Mouse (Mus musculus) midbrain, embryonic 11.5 days (tissue): ENCODE results near the gene Tada2a. TPM values are rescaled to one million over a fixed set of nuclear protein-coding genes. Genes with fewer than 3 reads are reported as not detected.

ENCODE experiments used
- ATAC-seq: fragments of 200-750 bp; cut with Nextera tagmentation; 2 replicates; pipeline ENCODE4 v1.8.0; 2017; ENCODE audit warnings: moderate TSS enrichment, moderate library complexity; ENCODE audit not compliant: low FRiP score
- DNase-seq: peaks from one replicate; pipeline ENCODE4 v3.0.0; 2015; ENCODE audit warnings: low spot score; ENCODE audit errors: missing footprints
- H3K27ac ChIP-seq: fragments of 300-500 bp; sonication (generic); 2 replicates; pipeline ENCODE4 v1.5.1; 2014; ENCODE audit warnings: low read depth, low read length
- H3K27me3 ChIP-seq: fragments of 300-500 bp; sonication (generic); 2 replicates; pipeline ENCODE4 v1.6.1; 2014; ENCODE audit warnings: mild to moderate bottlenecking, low read length, moderate library complexity, mixed read lengths; ENCODE audit not compliant: control insufficient read depth, insufficient read depth
- H3K36me3 ChIP-seq: fragments of 300-500 bp; sonication (generic); 2 replicates; pipeline ENCODE4 v1.6.1; 2014; ENCODE audit warnings: mild to moderate bottlenecking, low read length, moderate library complexity, mixed read lengths; ENCODE audit not compliant: control insufficient read depth, insufficient read depth
- H3K4me1 ChIP-seq: fragments of 300-500 bp; sonication (generic); 2 replicates; pipeline ENCODE4 v1.6.1; 2014; ENCODE audit warnings: low read length; ENCODE audit not compliant: control insufficient read depth, insufficient read depth
- H3K4me2 ChIP-seq: fragments of 300-500 bp; sonication (generic); 2 replicates; pipeline ENCODE4 v1.6.1; 2014; ENCODE audit warnings: mild to moderate bottlenecking, moderate library complexity
- H3K4me3 ChIP-seq: fragments of 300-500 bp; sonication (generic); 2 replicates; pipeline ENCODE4 v1.5.1; 2014; ENCODE audit warnings: low read depth, low read length
- H3K9ac ChIP-seq: fragments of 300-500 bp; sonication (generic); 2 replicates; pipeline ENCODE4 v1.6.1; 2014; ENCODE audit warnings: low read length
- H3K9me3 ChIP-seq: fragments of 300-500 bp; sonication (generic); 2 replicates; pipeline ENCODE4 v1.6.1; 2016; ENCODE audit warnings: low read length; ENCODE audit not compliant: control insufficient read depth
- WGBS: fragments of 180-500 bp; shearing (Covaris S2); extraction: QIAGEN DNeasy Blood & Tissue Kit; methylation state at CpG from one replicate; pipeline ENCODE4 v1.1.7; 2014; 5-methylcytosine and 5-hydroxymethylcytosine counted together
- polyA plus RNA-seq: library from polyadenylated mRNA; unstranded; fragments of >200 nt; fragmentation: Nextera tagmentation; extraction: Ambion mirVana; gene quantifications from 2 replicates; pipeline ENCODE4 v1.2.1, GENCODE M21; 2014

Gene Tada2a
- polyA plus RNA-seq, 1 experiment from 2014 or later = 33.9 TPM

DNA sequence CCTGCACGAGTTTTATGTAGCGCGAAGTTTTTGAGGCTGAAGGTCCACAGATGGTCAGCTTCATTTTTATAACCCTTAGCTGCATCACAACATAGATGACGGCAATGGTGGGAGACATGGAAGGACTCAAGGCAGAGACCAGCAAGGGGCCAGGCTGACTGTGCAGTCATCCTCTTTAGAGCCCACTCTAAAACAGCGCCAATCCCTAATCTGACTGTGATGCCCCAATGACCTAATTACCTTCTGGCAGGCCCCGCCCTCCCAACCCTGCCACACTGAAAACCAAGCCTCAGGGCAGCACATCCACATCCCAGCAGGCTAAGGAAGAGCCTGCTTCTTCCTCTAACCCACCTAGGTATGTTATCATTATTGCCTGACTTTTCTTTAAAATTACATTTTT, 68.8 kb downstream of the Tada2a start:
- no peaks in the 10 kb centered on the region for H3K4me1 ChIP-seq
- no peak overlapping the region for H3K4me2 ChIP-seq
- H3K9ac ChIP-seq = no peak overlapping the region
- DNase-seq (no peak), ATAC-seq (no peak)
- H3K27me3 ChIP-seq = no peaks in the 10 kb centered on the region; the same call in 1 of the 2 replicates
- no peaks in the 10 kb centered on the region for H3K9me3 ChIP-seq
- no peak overlapping the region for H3K4me3 ChIP-seq
- no peaks in the 10 kb centered on the region for H3K36me3 ChIP-seq
- WGBS = 80% methylated on average over 6 of the region's 6 CpGs
- H3K27ac ChIP-seq = no peak overlapping the region

GRCm38 (mm10) chr11:84059784-84060183, 69.6 kb downstream of the Tada2a start:
- DNase-seq (no peak), ATAC-seq (no peak)
- H3K4me2 ChIP-seq = no peak overlapping the region
- H3K27ac ChIP-seq = no peak overlapping the region
- H3K4me3 ChIP-seq = no peak overlapping the region
- 94% methylated on average over 2 of the region's 2 CpGs for WGBS
- no peaks in the 10 kb centered on the region for H3K27me3 ChIP-seq
- H3K9ac ChIP-seq = no peak overlapping the region
- no peaks in the 10 kb centered on the region for H3K4me1 ChIP-seq
- no peaks in the 10 kb centered on the region for H3K9me3 ChIP-seq
- H3K36me3 ChIP-seq = no peaks in the 10 kb centered on the region

DNA sequence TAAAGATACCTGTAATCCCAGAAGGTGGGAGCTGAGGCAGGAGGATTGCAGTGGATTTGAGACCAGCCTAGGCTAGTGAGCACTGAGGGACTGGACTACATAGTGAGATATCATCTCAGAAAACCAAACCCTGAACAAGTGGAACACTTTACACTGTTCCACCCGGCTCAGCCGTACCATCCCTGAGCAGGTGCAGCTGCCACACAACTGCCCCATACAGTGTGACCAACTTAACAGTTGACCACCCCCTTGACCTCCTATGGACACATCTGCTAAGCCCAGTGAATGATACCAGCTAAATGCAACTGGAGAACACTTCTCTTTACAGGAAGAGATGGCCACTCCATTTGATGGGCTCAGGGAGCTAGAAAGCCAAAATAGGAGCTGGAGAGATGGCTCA, 72.0 kb downstream of the Tada2a start:
- Histone ChIP-seq H3K4me2 (no peak overlapping the region), H3K9ac (no peak overlapping the region), H3K36me3 (no peaks in the 10 kb centered on the region), H3K27me3 (no peaks in the 10 kb centered on the region), H3K27ac (no peak overlapping the region), H3K4me1 (no peaks in the 10 kb centered on the region), H3K9me3 (no peaks in the 10 kb centered on the region), H3K4me3 (no peak overlapping the region)
- DNase-seq (no peak), ATAC-seq (no peak)
- 96% methylated on average over 2 of the region's 2 CpGs for WGBS

DNA sequence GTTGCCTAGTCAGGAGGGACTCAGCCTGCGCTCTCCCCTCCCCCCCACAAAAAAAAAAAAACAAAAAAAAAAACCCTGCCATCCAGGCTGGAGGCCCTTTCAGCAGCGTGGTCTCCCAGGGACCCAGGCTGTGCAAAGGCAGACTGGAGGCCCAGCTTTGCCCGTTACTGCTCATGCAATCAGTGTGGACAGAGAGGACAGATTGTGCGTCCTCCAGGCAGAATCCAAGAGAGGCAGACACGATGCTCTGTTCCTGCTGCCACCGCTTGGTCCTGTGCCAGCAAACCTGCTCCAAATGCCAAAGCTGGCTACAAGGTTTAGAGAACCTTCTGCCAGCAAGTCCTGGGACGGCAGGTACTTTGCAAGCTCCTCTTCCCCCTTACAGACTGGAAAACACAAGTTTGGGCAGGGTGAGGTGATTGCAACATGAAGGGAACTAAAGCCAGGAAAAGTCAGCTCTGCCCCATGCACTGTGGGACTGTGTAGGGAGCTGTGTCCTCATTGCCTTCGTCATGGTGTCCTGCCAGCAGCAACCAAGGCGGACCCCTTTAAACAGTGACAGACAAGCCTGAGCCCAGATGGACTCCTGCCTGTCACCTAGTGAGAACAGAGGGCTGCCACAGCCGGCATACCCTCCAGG, 75.8 kb downstream of the Tada2a start:
- DNase-seq = no peak
- H3K9ac ChIP-seq = no peak overlapping the region
- H3K27me3 ChIP-seq = no peaks in the 10 kb centered on the region
- no peak overlapping the region for H3K4me3 ChIP-seq
- no peaks in the 10 kb centered on the region for H3K9me3 ChIP-seq
- H3K4me2 ChIP-seq = no peak overlapping the region
- no peak overlapping the region for H3K27ac ChIP-seq
- WGBS = 72% methylated on average over 10 of the region's 10 CpGs
- peaks cover 1% of the 10 kb centered on the region; the same call in 1 of the 2 replicates for H3K4me1 ChIP-seq
- no peaks in the 10 kb centered on the region for H3K36me3 ChIP-seq
- no peak for ATAC-seq

GRCm38 (mm10) chr11:84053055-84053454, 76.3 kb downstream of the Tada2a start:
- Histone ChIP-seq H3K4me3 (no peak overlapping the region), H3K4me2 (no peak overlapping the region), H3K27me3 (no peaks in the 10 kb centered on the region), H3K27ac (no peak overlapping the region), H3K9ac (no peak overlapping the region), H3K36me3 (no peaks in the 10 kb centered on the region), H3K9me3 (no peaks in the 10 kb centered on the region), H3K4me1 (peaks cover 4% of the 10 kb centered on the region; the same call in 1 of the 2 replicates)
- 83% methylated on average over 7 of the region's 7 CpGs for whole genome bisulfite sequencing
- DNase-seq = no peak
- no peak for ATAC-seq

DNA sequence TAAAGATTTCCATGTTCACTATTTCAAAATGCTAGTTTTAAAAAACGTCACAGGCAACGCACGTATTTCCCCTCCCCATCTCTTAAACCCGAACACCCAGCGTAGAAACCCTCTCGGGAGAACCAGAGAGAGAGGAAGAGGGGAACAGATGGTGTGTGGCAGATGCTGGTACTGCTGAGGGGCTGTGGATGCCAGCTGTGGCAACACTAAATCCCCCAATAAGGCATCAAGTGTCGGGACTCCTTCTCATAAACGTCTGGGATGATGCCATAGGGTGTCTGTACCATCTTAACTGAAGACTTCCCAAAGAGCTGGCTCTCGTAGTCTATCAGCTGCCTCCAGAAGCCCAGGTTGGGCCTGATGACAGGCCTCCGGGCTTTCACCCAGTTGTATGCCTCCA, 81.0 kb downstream of the Tada2a start:
- no peak overlapping the region for H3K4me2 ChIP-seq
- no peak overlapping the region for H3K27ac ChIP-seq
- no peaks in the 10 kb centered on the region for H3K9me3 ChIP-seq
- DNase-seq (no peak), ATAC-seq (no peak)
- H3K36me3 ChIP-seq = no peaks in the 10 kb centered on the region
- H3K4me3 ChIP-seq = no peak overlapping the region
- peaks cover 16% of the 10 kb centered on the region for H3K4me1 ChIP-seq
- WGBS = 81% methylated on average over 10 of the region's 10 CpGs
- no peak overlapping the region for H3K9ac ChIP-seq
- no peaks in the 10 kb centered on the region for H3K27me3 ChIP-seq

DNA sequence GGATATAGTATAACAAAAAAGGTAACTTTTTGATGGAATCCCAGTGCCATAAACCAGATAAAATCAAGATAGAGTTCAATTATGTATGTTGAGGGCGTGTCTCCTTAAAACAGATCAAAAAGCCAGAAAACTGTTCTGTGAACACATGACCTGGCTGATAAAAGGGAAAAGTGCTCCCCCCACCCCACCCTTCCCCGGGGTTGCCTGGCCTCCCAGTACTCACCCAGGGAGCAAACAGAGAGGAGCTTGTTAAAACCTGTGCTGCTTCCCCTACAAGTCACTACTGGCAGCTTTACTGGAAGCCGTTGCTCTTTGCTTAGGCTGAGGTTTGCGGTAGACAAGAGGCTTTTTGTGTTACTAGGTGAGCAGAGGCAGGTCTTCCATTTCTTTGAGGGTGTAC, 82.1 kb downstream of the Tada2a start:
- no peak overlapping the region for H3K27ac ChIP-seq
- no peak overlapping the region for H3K4me3 ChIP-seq
- H3K36me3 ChIP-seq = no peaks in the 10 kb centered on the region
- ATAC-seq (no peak), DNase-seq (no peak)
- H3K9ac ChIP-seq = no peak overlapping the region
- peaks cover 26% of the 10 kb centered on the region for H3K4me1 ChIP-seq
- H3K4me2 ChIP-seq = no peak overlapping the region
- H3K9me3 ChIP-seq = no peaks in the 10 kb centered on the region
- H3K27me3 ChIP-seq = no peaks in the 10 kb centered on the region
- 81% methylated on average over 4 of the region's 4 CpGs for WGBS

DNA sequence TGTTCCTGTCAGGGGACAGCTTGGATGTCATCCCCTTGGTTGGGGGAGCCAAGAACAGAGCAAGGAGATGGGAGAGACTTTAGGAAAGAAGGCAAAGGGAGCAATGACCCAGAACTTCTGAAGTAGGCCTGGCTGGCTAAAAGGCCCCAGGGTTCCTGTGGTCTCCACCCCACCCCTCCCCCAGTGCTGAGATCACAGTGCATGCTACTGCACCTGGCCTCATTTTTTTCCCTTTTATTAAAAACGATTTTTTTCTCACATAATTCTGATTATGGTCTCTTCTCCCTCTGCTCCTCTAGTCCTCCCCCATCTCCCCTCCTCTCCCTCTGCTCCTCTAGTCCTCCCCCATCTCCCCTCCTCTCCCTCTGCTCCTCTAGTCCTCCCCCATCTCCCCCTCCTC, 84.4 kb downstream of the Tada2a start:
- Histone ChIP-seq H3K27me3 (no peaks in the 10 kb centered on the region; the same call in 1 of the 2 replicates), H3K4me1 (peaks cover 26% of the 10 kb centered on the region), H3K4me3 (no peak overlapping the region), H3K4me2 (no peak overlapping the region), H3K27ac (no peak overlapping the region), H3K9ac (no peak overlapping the region), H3K9me3 (no peaks in the 10 kb centered on the region), H3K36me3 (0 out of 2 replicates have a peak, but pooled peaks cover 2% of the 10 kb centered on the region)
- no peak for ATAC-seq
- WGBS = 41% methylated on average over 1 of the region's 1 CpGs
- DNase-seq = no peak

DNA sequence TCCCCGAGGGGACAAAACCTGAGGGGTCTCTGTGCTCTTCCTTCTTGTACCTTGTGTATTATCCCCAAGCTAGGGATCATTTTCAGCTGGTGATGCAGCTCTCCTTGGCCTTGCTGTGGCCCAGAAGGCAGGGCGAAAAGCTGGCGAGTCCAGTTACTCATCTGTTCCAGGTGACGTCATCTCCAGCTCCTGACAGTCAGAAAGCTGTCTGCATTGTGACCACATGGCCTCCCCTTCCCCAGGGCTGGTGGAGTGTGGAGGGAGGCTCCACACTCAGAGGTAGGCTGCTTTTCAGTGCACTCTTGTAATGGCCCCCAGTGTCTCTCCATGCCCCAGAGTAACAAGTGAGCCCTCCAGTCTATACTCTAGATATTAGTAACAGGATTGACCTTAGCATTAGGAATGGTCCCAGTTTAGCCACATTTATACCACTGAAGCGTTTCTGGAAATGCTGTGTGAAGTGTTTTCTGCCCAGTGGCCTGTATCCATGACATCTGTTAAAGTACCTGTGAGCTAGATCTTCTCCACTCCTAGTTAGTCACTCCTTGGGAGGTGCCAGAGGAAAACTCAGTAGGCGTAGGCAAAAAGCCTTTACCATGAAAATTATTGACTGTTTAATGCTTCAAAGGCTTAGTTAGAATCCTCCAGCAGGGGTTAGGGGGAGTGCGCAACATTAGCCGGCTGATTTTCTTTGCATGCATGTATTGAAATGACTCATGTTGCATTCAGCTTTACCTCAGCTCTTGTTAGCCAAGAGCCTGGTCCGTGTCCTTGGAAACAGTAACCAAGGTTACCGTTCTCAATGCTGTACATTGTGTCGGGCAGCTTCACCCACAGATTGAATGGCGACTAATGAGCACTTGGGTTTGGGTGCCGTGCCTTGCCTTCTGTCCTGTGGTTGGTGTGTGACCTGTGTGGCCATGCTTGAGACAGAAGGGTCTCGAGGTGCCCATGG, 86.3 kb downstream of the Tada2a start:
- peak; percentile 98 for DNase-seq
- peaks cover 2% of the 10 kb centered on the region; the same call in 1 of the 2 replicates for H3K27me3 ChIP-seq
- 29% methylated on average over 14 of the region's 14 CpGs for WGBS
- ATAC-seq = peak; percentile 92
- no peak overlapping the region; the same call in 1 of the 2 replicates for H3K9ac ChIP-seq
- no peak overlapping the region for H3K4me3 ChIP-seq
- peak overlapping the region; percentile 6; the same call in 1 of the 2 replicates for H3K4me2 ChIP-seq
- H3K4me1 ChIP-seq = peaks cover 23% of the 10 kb centered on the region
- H3K36me3 ChIP-seq = 0 out of 2 replicates have a peak, but pooled peaks cover 4% of the 10 kb centered on the region
- H3K27ac ChIP-seq = peak overlapping the region; percentile 52
- H3K9me3 ChIP-seq = no peaks in the 10 kb centered on the region
